Mouse (Mus musculus): ENCODE results near the gene Jam2.

Jam2 gene

GRCm38 (mm10) chr16:84774003-84774703 lies at the start of gene Jam2:
Gene Jam2 (plus strand): TSS chr16:84774123.
- peak; percentile 78 for DNase-seq (ENCODE audit: low spot score)

- DNase-seq (ENCODE audit: low spot score), result no peak
Measured at GRCm38 (mm10) chr16:84734806-84735165, 39.1 kb upstream of the Jam2 start.

- peak; percentile 98 for DNase-seq (ENCODE audit: low spot score)
Measured at GRCm38 (mm10) chr16:84735166-84736105, 38.5 kb upstream of the Jam2 start, which contains the start of gene Mrpl39. Gene Mrpl39 (minus strand): TSS chr16:84735742.

- no peak for DNase-seq (ENCODE audit: low spot score)
Measured at GRCm38 (mm10) chr16:84737358-84737757, 36.6 kb upstream of the Jam2 start.

- DNase-seq (ENCODE audit: low spot score), result no peak
Measured at GRCm38 (mm10) chr16:84744703-84745490, 29.0 kb upstream of the Jam2 start.

- DNase-seq (ENCODE audit: low spot score), result no peak
Measured at GRCm38 (mm10) chr16:84745721-84746306, 28.1 kb upstream of the Jam2 start.

GRCm38 (mm10) chr16:84767956-84768355 lies 6.0 kb upstream of the Jam2 start:
- no peak for DNase-seq (ENCODE audit: low spot score)

GRCm38 (mm10) chr16:84769182-84769581 lies 4.7 kb upstream of the Jam2 start:
- no peak for DNase-seq (ENCODE audit: low spot score)

- no peak for DNase-seq (ENCODE audit: low spot score)
Measured at GRCm38 (mm10) chr16:84769619-84770464, 4.1 kb upstream of the Jam2 start.

GRCm38 (mm10) chr16:84770891-84771290 lies 3.0 kb upstream of the Jam2 start:
- DNase-seq (ENCODE audit: low spot score), result no peak

- no peak for DNase-seq (ENCODE audit: low spot score)
Measured at GRCm38 (mm10) chr16:84771461-84771860, 2.5 kb upstream of the Jam2 start.

- DNase-seq (ENCODE audit: low spot score), result peak; percentile 36
Measured at GRCm38 (mm10) chr16:84772496-84773267, 1.2 kb upstream of the Jam2 start.

- DNase-seq (ENCODE audit: low spot score), result no peak
Measured at GRCm38 (mm10) chr16:84773268-84773861, 558 bp upstream of the Jam2 start.

GRCm38 (mm10) chr16:84774761-84775231 lies 873 bp downstream of the Jam2 start:
- DNase-seq (ENCODE audit: low spot score), result peak; percentile 40

GRCm38 (mm10) chr16:84775356-84775755 lies 1.4 kb downstream of the Jam2 start:
- no peak for DNase-seq (ENCODE audit: low spot score)

GRCm38 (mm10) chr16:84776089-84776784 lies 2.3 kb downstream of the Jam2 start:
- no peak for DNase-seq (ENCODE audit: low spot score)

- DNase-seq (ENCODE audit: low spot score), result no peak
Measured at GRCm38 (mm10) chr16:84778431-84778830, 4.5 kb downstream of the Jam2 start.

- no peak for DNase-seq (ENCODE audit: low spot score)
Measured at GRCm38 (mm10) chr16:84778861-84779630, 5.1 kb downstream of the Jam2 start.
